Mouse (Mus musculus) brain, adult 2 months (tissue): ENCODE data around the gene Hebp1.

ENCODE experiments used
- DNase-seq: peaks from one replicate; pipeline ENCODE4 v3.0.0; 2011; ENCODE audit warnings: low read depth, low spot score

Hebp1 gene

DNA sequence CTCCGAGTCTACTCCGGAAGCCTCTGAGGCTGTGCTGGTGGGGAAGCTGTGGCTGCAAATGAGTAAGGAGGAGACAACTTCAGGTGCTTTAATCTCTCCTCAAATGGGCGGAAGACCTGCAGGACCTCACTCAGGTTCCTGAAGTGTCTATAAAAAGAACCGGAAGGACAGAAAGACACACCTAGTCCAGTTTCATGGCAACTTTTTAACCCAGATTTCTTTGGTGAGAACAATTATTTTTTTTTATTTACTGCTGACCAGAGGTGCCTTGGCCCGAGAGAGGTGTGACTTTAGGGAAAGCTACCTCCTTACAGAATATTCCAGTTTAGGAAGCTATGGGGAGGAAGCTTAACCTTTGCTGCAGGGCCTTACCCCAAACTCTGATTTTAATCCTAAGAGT, 79.6 kb downstream of the Hebp1 start, which contains the start of gene Gprc5d:
Gene Gprc5d (minus strand): TSS at position 101 of the 400 bp plus-strand sequence.
- no peak for DNase-seq

GRCm38 (mm10) chr6:135116479-135116878, 81.3 kb downstream of the Hebp1 start:
- no peak for DNase-seq

DNA sequence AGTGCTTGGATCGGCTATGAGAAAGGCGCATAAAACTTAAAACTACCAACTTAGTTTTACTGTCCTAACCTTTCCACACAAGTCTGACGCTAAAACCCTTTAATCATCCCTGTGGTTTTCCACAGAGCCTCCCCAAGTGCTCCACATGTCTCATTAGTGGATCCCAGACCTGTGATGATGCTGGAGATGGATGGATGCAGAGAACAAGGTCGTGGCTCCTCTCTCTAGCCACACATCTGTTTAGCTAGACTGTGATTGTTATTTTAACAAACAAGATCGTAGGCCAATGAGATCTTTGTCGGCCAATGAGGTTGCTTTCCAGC, 84.7 kb downstream of the Hebp1 start:
- DNase-seq, result no peak

- DNase-seq, result no peak
Observed at GRCm38 (mm10) chr6:135112411-135113113, 85.3 kb downstream of the Hebp1 start.

DNA sequence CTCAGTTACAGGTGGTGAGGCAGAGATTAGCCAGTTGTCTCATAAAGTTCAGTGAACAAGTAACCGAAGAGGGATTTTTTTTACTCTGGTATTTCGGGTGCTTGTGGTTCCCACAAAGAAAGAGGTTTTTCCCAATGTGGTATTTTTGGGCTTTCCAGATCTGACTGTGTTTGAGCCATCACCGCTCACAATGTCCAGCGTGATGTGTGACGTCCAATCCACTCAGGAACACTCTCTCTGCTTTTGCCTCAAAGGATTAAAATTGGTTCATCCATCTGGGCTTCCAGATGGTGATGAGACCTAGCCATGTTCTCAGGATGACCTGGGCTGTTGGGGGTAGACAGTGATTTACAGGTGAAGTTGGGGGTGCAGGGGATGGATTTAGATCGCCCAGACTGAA, 90.8 kb downstream of the Hebp1 start:
- peak; percentile 44 for DNase-seq

GRCm38 (mm10) chr6:135102736-135103303, 95.0 kb downstream of the Hebp1 start:
- DNase-seq, result no peak

- DNase-seq, result no peak
Observed at GRCm38 (mm10) chr6:135100787-135101472, 96.9 kb downstream of the Hebp1 start.

DNA sequence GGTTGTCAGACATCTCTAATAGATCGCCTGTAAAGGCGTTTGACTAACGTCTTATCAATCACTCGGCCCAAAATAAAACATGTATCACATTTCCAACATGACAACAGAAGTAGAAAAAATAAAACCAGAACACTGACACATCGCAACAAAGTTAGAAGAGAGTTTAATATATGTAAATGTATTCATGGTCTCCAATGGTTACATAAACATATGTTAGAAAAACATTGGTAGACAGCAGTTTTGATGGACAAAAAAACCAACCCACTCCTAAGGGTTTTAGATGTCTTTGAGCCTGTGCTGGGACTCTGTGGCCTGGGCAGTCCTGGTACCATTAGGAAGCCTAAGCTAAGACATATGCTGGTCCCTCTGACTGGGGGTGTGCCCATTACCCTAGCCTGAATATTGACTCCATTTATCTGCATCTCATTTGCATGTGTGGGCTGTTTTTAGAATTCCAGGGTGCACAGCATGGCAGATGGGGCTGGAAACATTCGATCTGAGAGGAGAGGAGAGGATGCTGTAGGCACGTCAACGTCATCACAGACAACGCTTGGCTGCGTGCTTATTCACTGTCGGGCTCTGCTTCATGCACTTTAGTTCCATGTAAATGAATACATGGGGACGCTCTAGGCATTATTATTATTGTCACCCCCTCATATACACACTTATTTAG, 104.9 kb downstream of the Hebp1 start:
- peak; percentile 85 for DNase-seq

DNA sequence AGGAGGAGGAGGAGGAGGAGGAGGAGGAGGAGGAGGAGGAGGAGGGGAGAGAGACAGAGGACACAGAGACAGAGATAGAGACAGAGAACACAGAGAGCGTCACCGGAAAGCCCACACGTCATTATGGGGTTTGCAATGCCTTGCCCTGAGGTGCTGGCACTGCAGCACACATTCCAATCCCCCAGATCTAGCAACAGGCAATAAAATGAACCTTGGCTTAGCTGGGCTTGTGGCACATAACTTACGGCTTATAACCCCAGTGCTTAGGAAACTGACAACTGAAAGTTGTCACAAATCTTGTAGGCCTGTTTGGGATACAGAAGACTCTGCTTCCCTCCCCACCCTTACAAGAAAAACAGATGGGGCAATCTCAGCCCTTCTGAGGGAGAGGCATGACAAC, 107.2 kb downstream of the Hebp1 start:
- DNase-seq, result no peak

DNA sequence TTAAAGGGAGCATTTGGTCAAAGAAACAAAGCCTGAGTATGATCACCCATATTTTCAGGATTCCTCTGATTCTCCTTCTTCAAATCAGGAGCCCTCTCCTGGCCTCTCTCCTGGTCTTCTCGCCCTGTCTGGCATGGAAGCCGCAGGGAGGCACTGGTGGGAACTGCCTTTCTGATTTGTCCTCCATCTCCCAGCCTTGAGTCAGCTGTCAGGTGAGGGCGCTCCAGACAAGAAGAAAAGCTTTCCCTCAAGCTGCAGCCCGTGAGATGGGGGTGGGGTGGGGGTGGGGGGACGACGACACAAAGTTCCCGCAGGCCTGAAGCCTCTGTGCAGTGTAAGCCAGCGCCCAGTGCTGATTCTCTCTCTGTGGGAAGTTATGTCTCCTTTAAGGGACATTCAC, 108.0 kb downstream of the Hebp1 start:
- peak; percentile 71 for DNase-seq

- DNase-seq, result peak; percentile 88
Observed at GRCm38 (mm10) chr6:135087721-135088451, 109.9 kb downstream of the Hebp1 start.
